Mouse (Mus musculus) embryonic fibroblast, embryonic 13.5 days (primary cell): ENCODE data around the gene Cutal.

ENCODE experiments used
- CTCF ChIP-seq: IDR thresholded peaks from 2 replicates; pipeline ENCODE4 v1.5.1; 2011; ENCODE audit warnings: mild to moderate bottlenecking, control low read depth, low read length, moderate library complexity, borderline replicate concordance; ENCODE audit not compliant: insufficient read depth
- POLR2A ChIP-seq: IDR thresholded peaks from 2 replicates; pipeline ENCODE4 v1.6.1; 2011; ENCODE audit warnings: low read depth, mild to moderate bottlenecking, control low read depth, low read length, moderate library complexity

- TF ChIP-seq CTCF, result no peak
- TF ChIP-seq POLR2A, result peak; percentile 66
Measured at GRCm38 (mm10) chr2:34904849-34905542, 30.8 kb downstream of the Cutal start.
